Mouse (Mus musculus) adrenal gland, postnatal 14 days (tissue): ENCODE results near the gene Kcnj14. TPM values are rescaled to one million over a fixed set of nuclear protein-coding genes. Genes with fewer than 3 reads are reported as not detected.

Experiments used
- DNase-seq: peaks from one replicate; pipeline ENCODE4 v3.0.0; 2021; ENCODE audit warnings: mixed read lengths
- total RNA-seq: library from RNA; stranded (reverse); gene quantifications from 2 replicates; pipeline ENCODE4 v1.2.3, GENCODE M21; 2021

Gene Kcnj14
- total RNA-seq, 1 experiment from 2014 or later, result 0.48 TPM

DNA sequence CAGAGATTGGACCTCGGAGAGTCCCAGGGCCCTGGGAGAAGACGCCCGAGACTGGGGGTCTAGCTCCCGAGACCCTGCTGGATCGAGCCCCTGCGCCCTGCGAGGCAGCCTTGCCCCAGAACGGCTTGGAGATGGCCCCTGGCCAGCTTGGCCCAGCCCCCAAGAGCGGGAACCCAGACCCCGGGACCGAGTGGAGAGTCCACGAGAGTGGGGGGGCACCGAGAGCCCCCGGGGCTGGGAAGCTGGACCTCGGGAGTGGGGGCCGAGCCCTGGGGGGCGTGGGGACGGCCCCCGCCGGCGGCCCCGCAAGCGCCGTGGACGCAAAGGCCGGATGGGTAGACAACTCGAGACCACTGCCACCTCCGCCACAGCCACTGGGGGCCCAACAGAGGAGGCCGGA lies 29.6 kb downstream of the Kcnj14 start:
- DNase-seq, result no peak

DNA sequence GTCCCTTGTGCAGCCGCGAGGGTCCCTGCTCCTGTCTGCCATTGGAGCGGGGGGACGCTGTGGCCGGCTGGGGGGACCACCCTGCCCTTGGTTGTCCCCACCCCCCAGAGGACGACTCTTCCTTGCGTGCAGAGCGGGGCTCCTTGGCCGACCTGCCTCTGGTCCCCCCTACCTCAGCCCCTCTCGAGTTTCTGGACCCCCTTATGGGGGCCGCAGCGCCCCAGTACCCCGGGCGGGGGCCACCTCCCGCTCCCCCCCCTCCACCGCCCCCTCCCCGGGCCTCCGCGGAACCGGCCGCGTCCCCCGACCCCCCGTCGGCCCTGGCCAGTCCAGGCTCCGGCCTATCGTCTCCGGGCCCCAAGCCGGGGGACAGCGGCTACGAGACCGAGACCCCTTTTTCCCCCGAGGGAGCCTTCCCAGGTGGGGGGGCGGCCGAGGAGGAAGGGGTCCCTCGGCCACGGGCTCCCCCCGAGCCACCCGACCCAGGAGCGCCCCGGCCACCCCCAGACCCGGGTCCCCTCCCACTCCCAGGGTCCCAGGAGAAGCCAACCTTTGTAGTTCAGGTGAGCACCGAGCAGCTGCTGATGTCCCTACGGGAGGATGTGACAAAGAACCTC lies 30.5 kb downstream of the Kcnj14 start:
- DNase-seq, result no peak

DNA sequence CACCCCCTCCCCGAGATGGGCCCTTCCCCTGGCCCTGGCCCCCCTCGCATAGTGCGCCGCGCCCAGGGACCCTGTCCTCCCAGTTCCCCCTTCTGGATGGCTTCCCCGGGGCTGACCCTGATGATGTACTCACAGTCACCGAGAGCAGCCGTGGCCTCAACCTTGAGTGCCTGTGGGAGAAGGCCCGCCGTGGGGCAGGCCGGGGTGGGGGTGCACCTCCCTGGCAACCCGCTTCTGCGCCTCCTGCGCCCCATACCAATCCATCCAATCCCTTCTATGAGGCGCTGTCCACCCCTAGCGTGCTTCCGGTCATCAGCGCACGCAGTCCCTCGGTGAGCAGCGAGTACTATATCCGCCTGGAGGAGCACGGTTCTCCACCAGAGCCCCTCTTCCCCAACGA lies 31.3 kb downstream of the Kcnj14 start:
- peak; percentile 59 for DNase-seq

DNA sequence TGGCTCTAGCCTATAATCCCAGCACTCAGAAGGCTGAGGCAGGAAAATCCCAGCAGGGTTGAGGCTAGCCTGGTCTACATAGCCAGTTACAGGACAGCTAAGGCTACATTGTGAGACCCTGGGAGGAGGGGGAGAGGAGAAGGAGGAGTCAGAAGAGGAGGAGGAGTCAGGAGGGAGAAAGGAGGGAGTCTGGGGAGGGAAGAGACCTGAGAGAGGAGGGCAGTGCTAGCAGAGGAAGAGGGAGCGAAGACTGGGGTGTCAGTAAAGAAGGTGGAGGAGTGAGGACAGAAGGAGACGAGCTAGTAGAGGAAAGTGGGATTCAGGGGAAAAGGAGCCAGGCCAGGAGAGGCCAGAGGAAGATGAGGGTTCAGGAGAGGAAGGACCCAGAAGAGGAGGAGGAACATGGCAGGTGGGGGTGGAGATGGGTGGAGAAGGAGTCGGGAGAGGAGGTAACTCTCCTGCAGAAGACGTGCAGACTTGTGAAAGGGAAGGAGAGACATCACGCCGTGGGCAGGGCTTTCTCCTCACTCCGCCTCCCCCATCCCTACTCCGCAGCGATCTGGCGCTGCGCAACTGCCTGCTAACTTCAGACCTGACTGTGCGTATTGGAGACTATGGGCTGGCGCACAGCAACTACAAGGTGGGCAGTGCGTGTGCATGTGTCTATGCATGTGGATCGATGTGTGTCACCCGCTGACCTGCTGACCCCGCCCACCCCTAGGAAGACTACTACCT lies 32.7 kb downstream of the Kcnj14 start:
- no peak for DNase-seq

- DNase-seq, result peak; percentile 54
These were observed 33.9 kb downstream of the Kcnj14 start for GRCm38 (mm10) chr7:45790721-45791120.

DNA sequence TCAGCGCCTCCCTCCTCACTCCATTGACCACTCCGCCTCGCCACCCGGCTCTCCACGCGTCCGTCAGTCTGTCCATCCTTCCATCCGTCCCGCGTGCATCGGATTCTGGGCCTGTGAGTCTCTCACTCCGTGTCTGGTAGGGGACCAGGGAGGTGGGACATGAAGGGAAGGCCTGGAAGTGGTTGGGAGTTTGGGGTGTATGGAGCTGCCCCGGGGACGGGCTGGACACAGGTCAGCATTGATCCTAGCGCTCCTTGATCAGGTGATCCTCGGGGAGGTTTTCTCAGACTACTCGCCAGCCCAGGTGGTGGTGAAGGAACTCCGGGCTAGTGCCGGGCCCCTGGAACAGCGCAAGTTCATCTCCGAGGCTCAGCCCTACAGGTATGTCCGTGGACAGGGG lies 36.9 kb downstream of the Kcnj14 start:
- DNase-seq, result no peak

- peak; percentile 39 for DNase-seq
These were observed 37.7 kb downstream of the Kcnj14 start for GRCm38 (mm10) chr7:45786661-45787413.

- no peak for DNase-seq
These were observed 38.4 kb downstream of the Kcnj14 start for GRCm38 (mm10) chr7:45786136-45786578.

DNA sequence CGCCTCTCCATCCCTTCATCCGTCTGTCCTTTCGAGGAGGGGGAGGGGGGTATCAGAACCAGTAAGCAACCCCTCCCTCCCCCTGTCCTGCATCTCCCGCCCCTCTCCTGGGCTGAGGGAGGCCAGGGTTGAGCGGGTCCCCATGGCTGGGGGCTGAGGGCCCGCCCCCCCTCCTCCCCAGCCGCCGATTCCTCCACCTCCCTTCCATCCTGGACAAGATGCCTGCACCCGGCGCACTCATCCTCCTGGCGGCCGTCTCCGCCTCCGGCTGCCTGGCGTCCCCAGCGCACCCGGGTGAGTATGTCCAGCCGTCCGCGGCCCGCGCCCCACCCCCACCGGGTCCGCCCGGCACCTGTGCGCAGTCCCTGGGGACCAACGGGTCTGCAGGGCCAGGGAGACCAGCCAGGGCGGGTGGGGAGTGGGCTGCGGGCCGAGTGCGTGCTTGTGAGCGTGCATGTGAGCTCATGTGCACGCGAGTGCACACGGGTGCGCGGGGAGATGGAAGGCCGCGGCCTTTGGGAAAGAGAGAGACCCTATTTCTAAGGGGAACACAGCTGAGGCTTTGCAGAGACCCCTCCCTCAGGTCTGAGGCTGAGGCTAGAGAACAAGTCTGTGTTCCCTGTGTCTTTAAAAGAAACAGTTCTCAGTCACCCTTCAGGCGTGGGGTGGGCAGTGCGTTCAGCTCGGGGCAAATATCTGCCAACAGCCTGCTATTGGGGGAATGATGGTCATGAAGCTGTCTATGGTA lies 39.0 kb downstream of the Kcnj14 start:
- peak; percentile 56 for DNase-seq

DNA sequence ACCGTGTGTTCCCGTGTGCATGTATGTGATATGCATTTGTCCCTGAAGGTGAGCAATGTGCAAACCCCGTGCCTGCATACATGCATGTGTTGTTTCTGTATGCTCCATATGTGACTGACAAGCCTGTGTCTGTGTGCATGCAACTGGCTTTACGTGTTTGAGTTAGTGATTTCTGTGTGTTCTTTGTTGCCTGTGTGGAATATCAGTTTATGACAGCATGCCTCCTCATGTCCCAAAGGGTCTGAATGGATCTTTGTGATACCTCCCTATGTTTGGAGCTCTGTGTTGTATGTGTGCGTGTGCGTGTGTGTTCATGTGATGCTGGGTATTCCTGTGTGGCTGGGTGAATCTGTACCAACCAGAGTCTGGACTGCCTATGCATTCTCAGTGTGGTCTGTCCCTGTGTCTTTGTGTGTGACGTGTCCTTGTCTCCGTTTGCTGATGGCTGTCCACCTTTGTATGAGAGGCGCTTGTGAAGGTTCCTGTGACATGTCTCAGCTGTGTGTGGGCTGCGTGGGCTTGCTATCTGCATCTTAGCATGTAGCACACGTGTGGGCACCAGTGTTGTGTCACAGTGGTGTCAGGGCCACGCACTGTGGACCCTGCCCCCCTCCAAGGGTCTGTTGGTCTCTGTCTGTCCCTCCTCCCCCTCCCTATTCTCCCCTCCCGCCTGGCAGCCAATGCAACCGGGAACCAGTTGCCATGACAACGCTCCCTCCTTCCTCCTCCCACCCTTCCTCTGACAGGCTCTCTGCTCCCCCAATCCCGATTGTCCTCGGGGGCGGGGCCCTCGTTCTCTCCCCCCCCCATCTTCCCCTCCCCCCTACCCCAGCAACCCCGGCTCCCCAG lies 39.8 kb downstream of the Kcnj14 start, which contains the start of gene Sult2b1:
Gene Sult2b1 (minus strand): TSS at position 146 of the 849 bp plus-strand sequence.
- peak; percentile 81 for DNase-seq

GRCm38 (mm10) chr7:45783511-45784091 lies 41.0 kb downstream of the Kcnj14 start, which contains the start of gene Lmtk3:
Gene Lmtk3 (plus strand): TSS chr7:45783738.
- DNase-seq, result peak; percentile 77

DNA sequence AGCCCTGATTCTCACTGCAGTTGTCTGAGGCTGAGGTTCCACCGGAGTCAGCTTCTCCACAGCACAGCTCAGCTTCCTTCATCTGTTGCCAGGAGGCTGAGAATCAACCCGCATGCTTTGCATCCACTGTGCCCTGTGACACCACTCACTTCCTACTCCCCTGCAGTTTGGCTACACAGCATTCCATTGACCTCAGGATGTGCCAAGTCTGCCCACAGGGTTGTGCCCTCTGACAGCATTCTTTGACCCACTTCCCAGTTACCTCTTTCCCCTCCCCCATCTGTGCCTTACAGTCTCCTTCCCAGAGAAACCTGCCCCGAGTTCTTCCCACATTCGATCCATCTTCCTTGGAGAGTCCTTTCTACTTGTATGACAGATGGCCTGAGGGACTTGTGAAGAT lies 42.3 kb downstream of the Kcnj14 start:
- no peak for DNase-seq

GRCm38 (mm10) chr7:45779081-45779641 lies 45.4 kb downstream of the Kcnj14 start:
- DNase-seq, result no peak

GRCm38 (mm10) chr7:45775237-45775636 lies 49.3 kb downstream of the Kcnj14 start:
- no peak for DNase-seq

GRCm38 (mm10) chr7:45771101-45771500 lies 53.5 kb downstream of the Kcnj14 start:
- no peak for DNase-seq

DNA sequence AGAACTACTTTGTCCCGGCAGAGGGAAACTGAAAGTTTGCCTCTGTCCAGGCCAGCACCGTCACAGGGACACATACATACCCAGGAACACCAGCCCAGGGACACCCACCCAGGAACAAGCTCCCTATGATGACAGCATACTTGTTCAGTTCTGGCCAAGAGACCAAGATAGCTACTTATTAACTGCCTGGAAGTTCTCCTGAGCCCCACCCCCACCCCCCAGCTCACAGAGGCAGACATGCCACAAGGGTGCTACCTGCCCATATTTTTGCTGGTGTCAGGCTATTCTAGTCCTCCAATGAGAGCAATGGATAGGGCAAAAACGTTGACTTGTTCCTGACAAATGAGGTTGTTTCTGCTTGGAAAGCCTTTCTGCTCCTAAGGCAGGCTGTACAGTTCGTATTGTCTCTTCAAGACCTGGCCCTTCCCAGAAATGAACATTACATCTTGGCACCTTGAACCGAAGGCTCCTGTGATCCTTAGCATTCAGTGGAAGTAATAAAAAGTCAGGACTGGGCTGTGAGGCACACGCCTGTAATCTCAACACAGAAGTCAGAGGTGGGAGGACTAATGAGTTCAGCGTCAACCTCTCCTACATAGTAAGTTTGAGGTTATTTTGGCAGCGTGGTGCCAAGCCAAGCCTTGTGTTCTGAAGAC lies 54.0 kb downstream of the Kcnj14 start:
- no peak for DNase-seq

DNA sequence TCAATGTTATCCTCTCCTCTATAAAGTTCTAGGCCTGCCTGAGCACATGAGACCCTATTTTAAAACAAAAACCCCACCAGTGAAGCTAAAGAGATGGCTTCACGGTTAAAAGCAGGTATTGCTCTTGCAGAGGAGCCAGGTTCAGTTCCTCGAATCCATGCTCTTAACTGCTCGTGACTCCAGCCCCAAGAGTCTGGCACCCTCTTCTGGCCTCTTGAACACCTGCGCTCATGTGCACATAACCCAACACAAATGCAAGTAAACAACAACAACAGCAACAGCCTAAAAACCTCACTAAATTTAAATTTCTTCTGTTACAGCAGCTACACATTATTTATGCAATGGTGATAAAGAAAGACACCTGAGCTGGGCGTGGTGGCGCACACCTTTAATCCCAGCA lies 57.1 kb downstream of the Kcnj14 start:
- no peak for DNase-seq

- DNase-seq, result no peak
These were observed 57.8 kb downstream of the Kcnj14 start for GRCm38 (mm10) chr7:45766764-45767163.
